Mouse (Mus musculus) liver, postnatal 0 days (tissue): ENCODE measurements around the gene Cpeb3. TPM values are rescaled to one million over a fixed set of nuclear protein-coding genes. Genes with fewer than 3 reads are reported as not detected.

Experiments
- ATAC-seq: fragments of 200-750 bp; cut with Nextera tagmentation; 2 replicates; pipeline ENCODE4 v1.8.0; 2017; ENCODE audit warnings: mild to moderate bottlenecking, moderate library complexity
- DNase-seq: peaks from one replicate; pipeline ENCODE4 v3.0.0-alpha.2; 2016
- H3K27ac ChIP-seq: fragments of 300-500 bp; sonication (generic); 2 replicates; pipeline ENCODE4 v1.5.1; 2014; ENCODE audit warnings: antibody characterized with exemption, moderate library complexity, mild to moderate bottlenecking, low read depth
- H3K27me3 ChIP-seq: fragments of 300-500 bp; sonication (generic); 2 replicates; pipeline ENCODE4 v1.6.1; 2014; ENCODE audit warnings: low read length, control low read depth, mixed read lengths; ENCODE audit not compliant: insufficient read depth
- H3K36me3 ChIP-seq: fragments of 300-500 bp; sonication (generic); replicated peaks from 2 replicates; pipeline ENCODE4 v1.6.1; 2014; ENCODE audit warnings: mild to moderate bottlenecking, control low read depth, low read length, moderate library complexity, mixed read lengths; ENCODE audit not compliant: insufficient read depth
- H3K4me1 ChIP-seq: fragments of 300-500 bp; sonication (generic); 2 replicates; pipeline ENCODE4 v1.6.1; 2014; ENCODE audit warnings: antibody characterized with exemption, mild to moderate bottlenecking, control low read depth; ENCODE audit not compliant: insufficient read depth
- H3K4me2 ChIP-seq: fragments of 300-500 bp; sonication (generic); 2 replicates; pipeline ENCODE4 v1.6.1; 2014; ENCODE audit warnings: low read depth, mild to moderate bottlenecking, low read length, moderate library complexity, mixed read lengths
- H3K4me3 ChIP-seq: fragments of 300-500 bp; sonication (generic); 2 replicates; pipeline ENCODE4 v1.5.1; 2014; ENCODE audit warnings: low read depth, low read length
- H3K9ac ChIP-seq: fragments of 300-500 bp; sonication (generic); replicated peaks from 2 replicates; pipeline ENCODE4 v1.6.1; 2014; ENCODE audit warnings: mild to moderate bottlenecking, moderate library complexity
- H3K9me3 ChIP-seq: fragments of 300-500 bp; sonication (generic); 2 replicates; pipeline ENCODE4 v1.6.1; 2016; ENCODE audit warnings: mild to moderate bottlenecking, control low read depth, low read length, mixed read lengths
- CTCF ChIP-seq: sonication (generic); IDR thresholded peaks from 2 replicates; pipeline ENCODE4 v1.5.1; 2016; ENCODE audit warnings: antibody characterized with exemption, low read depth
- EP300 ChIP-seq: IDR thresholded peaks from 2 replicates; pipeline ENCODE4 v1.6.1; 2016; ENCODE audit warnings: antibody characterized with exemption, low read depth, mild to moderate bottlenecking
- WGBS: fragments of 180-500 bp; shearing (Covaris S2); extraction: QIAGEN DNeasy Blood & Tissue Kit; methylation state at CpG from one replicate; pipeline ENCODE4 v1.1.7; 2014; ENCODE audit not compliant: insufficient replicate concordance; 5-methylcytosine and 5-hydroxymethylcytosine counted together
- polyA plus RNA-seq: library from polyadenylated mRNA; unstranded; fragments of >200 nt; fragmentation: Nextera tagmentation; extraction: Ambion mirVana; gene quantifications from 2 replicates; pipeline ENCODE4 v1.2.1, GENCODE M21; 2015

The Cpeb3 gene
- polyA plus RNA-seq, 1 experiment from 2014 or later, result 2.1 TPM

- Histone ChIP-seq H3K4me2 (peak overlapping the region; percentile 45), H3K27me3 (peaks cover 32% of the 10 kb centered on the region), H3K27ac (no peak overlapping the region), H3K36me3 (no peaks in the 10 kb centered on the region), H3K9ac (0 out of 2 replicates have a peak overlapping the region, but pooled peaks have one; percentile 27), H3K9me3 (no peaks in the 10 kb centered on the region), H3K4me1 (peaks cover 39% of the 10 kb centered on the region), H3K4me3 (no peak overlapping the region)
- no peak for ATAC-seq
- no peak for DNase-seq
- TF ChIP-seq CTCF (no peak), EP300 (no peak)
- 44% methylated on average over 4 of the region's 4 CpGs for WGBS
These were observed 31.4 kb downstream of the Cpeb3 start for GRCm38 (mm10) chr19:37176879-37177462.

GRCm38 (mm10) chr19:37175919-37176318 is 32.5 kb downstream of the Cpeb3 start:
- DNase-seq (no peak), ATAC-seq (no peak)
- Histone ChIP-seq H3K27me3 (peaks cover 32% of the 10 kb centered on the region), H3K9me3 (no peaks in the 10 kb centered on the region), H3K27ac (peak overlapping the region; percentile 90), H3K4me2 (peak overlapping the region; percentile 99), H3K9ac (peak overlapping the region; percentile 79), H3K4me1 (peaks cover 40% of the 10 kb centered on the region), H3K36me3 (no peaks in the 10 kb centered on the region), H3K4me3 (peak overlapping the region; percentile 79)
- no peak for TF ChIP-seq CTCF
- TF ChIP-seq EP300, result no peak
- WGBS, result 9% methylated on average over 6 of the region's 6 CpGs

DNA sequence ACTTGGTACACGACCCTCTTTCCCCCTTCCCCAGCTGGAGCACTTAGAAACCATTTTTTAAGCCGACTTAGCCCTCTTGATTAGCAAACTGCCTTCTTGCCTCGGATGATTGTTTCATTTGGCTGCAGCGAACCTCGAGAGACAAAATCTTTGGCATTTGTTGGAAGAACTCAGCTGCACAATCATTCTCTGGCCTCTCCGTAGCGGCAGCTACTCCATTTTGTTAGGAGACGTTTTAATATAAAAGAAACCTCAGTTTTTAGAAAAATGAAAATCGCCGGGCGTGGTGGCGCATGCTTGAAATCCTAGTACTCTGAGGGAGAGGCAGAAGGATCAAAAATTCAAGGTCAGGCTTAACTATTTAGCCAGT is 33.0 kb downstream of the Cpeb3 start:
- WGBS, result 2% methylated on average over 12 of the region's 12 CpGs
- peak overlapping the region; percentile 79 for H3K9ac ChIP-seq
- peak overlapping the region; percentile 90 for H3K27ac ChIP-seq
- TF ChIP-seq CTCF, result no peak
- no peak for DNase-seq
- H3K4me2 ChIP-seq, result peak overlapping the region; percentile 99
- peaks cover 32% of the 10 kb centered on the region for H3K27me3 ChIP-seq
- H3K4me3 ChIP-seq, result peak overlapping the region; percentile 79
- no peaks in the 10 kb centered on the region for H3K36me3 ChIP-seq
- ATAC-seq, result no peak
- no peaks in the 10 kb centered on the region for H3K9me3 ChIP-seq
- peaks cover 37% of the 10 kb centered on the region for H3K4me1 ChIP-seq

- under 1% methylated on average over 36 of the region's 36 CpGs for WGBS
- Histone ChIP-seq H3K9ac (peak overlapping the region; percentile 79), H3K4me1 (peaks cover 35% of the 10 kb centered on the region), H3K36me3 (no peaks in the 10 kb centered on the region), H3K4me2 (peak overlapping the region; percentile 99), H3K27ac (peak overlapping the region; percentile 90), H3K4me3 (peak overlapping the region; percentile 79), H3K27me3 (peaks cover 32% of the 10 kb centered on the region), H3K9me3 (no peaks in the 10 kb centered on the region)
- DNase-seq (peak; percentile 58), ATAC-seq (peak; percentile 64)
- TF ChIP-seq EP300 (no peak), CTCF (no peak)
These were observed 33.5 kb downstream of the Cpeb3 start for GRCm38 (mm10) chr19:37174716-37175435.

DNA sequence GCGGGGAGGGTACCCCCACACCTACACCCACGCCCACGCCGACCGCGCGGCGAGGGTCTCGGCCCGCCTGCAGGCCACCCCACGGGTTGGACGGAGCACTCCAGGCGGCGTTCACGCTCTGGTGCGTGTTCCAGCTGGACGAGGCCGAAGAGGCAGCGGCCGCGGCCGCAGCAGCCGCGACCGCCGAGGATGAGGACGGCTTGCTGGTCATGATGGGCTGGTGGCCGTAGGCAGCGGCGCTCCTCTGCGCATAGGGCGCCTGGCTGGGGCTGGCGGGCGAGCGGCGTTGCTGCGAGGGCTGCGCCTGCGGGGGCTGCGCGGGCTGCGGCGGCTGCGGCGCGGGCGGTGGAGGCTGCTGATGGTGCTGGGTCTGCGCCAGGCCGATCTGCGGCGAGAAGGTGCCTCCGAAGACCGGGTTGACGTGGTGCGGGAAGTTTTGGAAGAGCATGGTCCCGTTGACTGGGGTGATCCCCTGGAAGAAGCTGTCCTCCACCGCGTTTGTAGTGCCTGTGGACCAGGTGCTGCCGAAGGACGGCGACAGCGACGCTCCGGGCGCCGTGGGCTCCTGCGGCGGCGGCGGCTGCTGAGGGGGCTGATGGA is 34.2 kb downstream of the Cpeb3 start:
- Histone ChIP-seq H3K27ac (peak overlapping the region; percentile 90), H3K9me3 (no peaks in the 10 kb centered on the region), H3K4me1 (peaks cover 35% of the 10 kb centered on the region), H3K9ac (peak overlapping the region; percentile 79), H3K27me3 (peaks cover 32% of the 10 kb centered on the region), H3K4me3 (peak overlapping the region; percentile 79), H3K4me2 (peak overlapping the region; percentile 99), H3K36me3 (no peaks in the 10 kb centered on the region)
- TF ChIP-seq EP300 (no peak), CTCF (no peak)
- DNase-seq (peak; percentile 46), ATAC-seq (peak; percentile 5; the same call in 1 of the 2 replicates)
- 1% methylated on average over 53 of the region's 70 CpGs for WGBS
